In the genomic region with DNA sequence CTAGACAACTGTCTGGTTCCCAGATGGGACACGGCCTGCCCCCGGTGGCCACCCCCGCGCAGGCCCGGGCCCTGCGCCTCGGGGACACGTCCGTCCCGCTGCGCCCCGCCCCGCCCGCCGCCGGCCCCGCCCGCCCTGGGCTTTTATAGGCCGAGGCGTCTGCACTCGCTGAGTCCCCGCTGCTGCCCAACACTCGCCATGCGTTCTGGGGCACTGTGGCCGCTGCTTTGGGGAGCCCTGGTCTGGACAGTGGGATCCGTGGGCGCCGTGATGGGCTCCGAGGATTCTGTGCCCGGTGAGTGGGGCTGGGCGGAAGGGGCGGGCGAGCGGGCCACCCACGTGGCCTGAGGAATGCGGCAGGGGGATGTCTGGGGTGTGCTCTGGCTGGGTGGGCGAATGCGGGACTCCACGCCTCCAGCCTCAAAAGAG, we compare ENCODE assay signal across 7 mouse cellular contexts. TPM values are rescaled to one million over a fixed set of nuclear protein-coding genes. Genes with fewer than 3 reads are reported as not detected.
A peak's percentile ranks its signal among the peaks of the same experiment; 100 is the strongest.
DNase-seq lines count a peak whose midpoint lies in the region; ATAC-seq and TF ChIP-seq lines count a peak whose summit lies in the region.

Gene Fstl3 (plus strand): TSS at position 170 of the 429 bp plus-strand sequence.

- peak within 1 kb of the TSS; percentile 35 to 72 for H3K4me3 ChIP-seq in MEL (ENCODE audit: control insufficient read depth in 1 of 2, insufficient read depth in 1 of 2, low read depth in 2 of 2, low read length in 2 of 2)
- peak within 1 kb of the TSS; percentile 53 for H3K4me3 ChIP-seq in limb, embryonic 12.5 days (replicated peaks)
- H3K4me3 ChIP-seq in neural tube, embryonic 12.5 days, result peak within 1 kb of the TSS; percentile 31

- H3K9ac ChIP-seq in MEL (ENCODE audit: control insufficient read depth, low read depth, low read length, poor library complexity, severe bottlenecking), result peak within 1 kb of the TSS; percentile 67
- H3K9ac ChIP-seq in limb, embryonic 12.5 days (replicated peaks), result peak within 1 kb of the TSS; percentile 66
- peak within 1 kb of the TSS; percentile 43 for H3K9ac ChIP-seq in neural tube, embryonic 12.5 days

- TF ChIP-seq CTCF in MEL (IDR thresholded peaks at IDR 0.05 in 2 of 3, conservative IDR thresholded peaks at IDR 0.05 in 1 of 3; ENCODE audit: control insufficient read depth in 1 of 3, insufficient read depth in 1 of 3, low read depth in 2 of 3, low read length in 3 of 3, poor library complexity in 1 of 3, severe bottlenecking in 1 of 3), result no peak

- peak; percentile 28 to 43; a peak in 1 of 4 replicates for TF ChIP-seq POLR2A in MEL (IDR thresholded peaks at IDR 0.05; ENCODE audit: control insufficient read depth in 1 of 2, insufficient read depth in 1 of 2, low read depth in 1 of 2, low read length in 2 of 2, poor library complexity in 1 of 2)

- H3K9me3 ChIP-seq in MEL (replicated peaks; ENCODE audit: insufficient read depth, low read length), result no peaks in the 10 kb centered on the region
- peaks cover 12% of the 10 kb centered on the region for H3K9me3 ChIP-seq in limb, embryonic 12.5 days
- H3K9me3 ChIP-seq in neural tube, embryonic 12.5 days, result 0 out of 2 replicates have a peak, but pooled peaks cover 6% of the 10 kb centered on the region

- H3K27ac ChIP-seq in MEL (ENCODE audit: control insufficient read depth, low read depth, low read length), result no peak within 1 kb of the TSS
- H3K27ac ChIP-seq in limb, embryonic 12.5 days, result no peak within 1 kb of the TSS
- H3K27ac ChIP-seq in neural tube, embryonic 12.5 days, result no peak within 1 kb of the TSS

- H3K36me3 ChIP-seq in MEL (ENCODE audit: control insufficient read depth in 1 of 2, insufficient read depth in 2 of 2, low read length in 2 of 2), result no peaks in the 10 kb centered on the region
- H3K36me3 ChIP-seq in limb, embryonic 12.5 days, result no peaks in the 10 kb centered on the region
- H3K36me3 ChIP-seq in neural tube, embryonic 12.5 days, result no peaks in the 10 kb centered on the region

- H3K79me2 ChIP-seq in MEL (ENCODE audit: control insufficient read depth, insufficient read depth, low read length, poor library complexity), result no peaks in the 10 kb centered on the region

- DNase-seq in 3134 (ENCODE audit: extremely low read depth, insufficient read length, low spot score), result peak; percentile 75
- peak; percentile 44 for DNase-seq in MEL (ENCODE audit: low read depth, low spot score)
- no peak for DNase-seq in gonadal fat pad, adult 2 months (ENCODE audit: low read depth)
- DNase-seq in cerebellum, adult 18-20 months, result no peak

- no peak for ATAC-seq in limb, embryonic 12.5 days (ENCODE audit: insufficient number of reproducible peaks, insufficient read depth, low FRiP score, low TSS enrichment, low read depth)
- ATAC-seq in neural tube, embryonic 12.5 days (ENCODE audit: low FRiP score, low read depth), result no peak
- no peak for ATAC-seq in granulocyte monocyte progenitor cell, adult 5-6 weeks (replicated peaks; ENCODE audit: poor library complexity, severe bottlenecking)

- H3K27me3 ChIP-seq in MEL (ENCODE audit: control insufficient read depth in 1 of 2, insufficient read depth in 2 of 2, low read length in 2 of 2), result no peaks in the 10 kb centered on the region
- peaks cover 56% of the 10 kb centered on the region for H3K27me3 ChIP-seq in limb, embryonic 12.5 days
- H3K27me3 ChIP-seq in neural tube, embryonic 12.5 days (replicated peaks), result peaks cover 51% of the 10 kb centered on the region

- WGBS in limb, embryonic 12.5 days, result 1% methylated on average over 39 of the region's 39 CpGs
- 2% methylated on average over 39 of the region's 39 CpGs for WGBS in neural tube, embryonic 12.5 days

- H3K4me2 ChIP-seq in limb, embryonic 12.5 days, result peak within 1 kb of the TSS; percentile 80
- peak within 1 kb of the TSS; percentile 62 for H3K4me2 ChIP-seq in neural tube, embryonic 12.5 days (replicated peaks)

- TF ChIP-seq RAD21 in MEL (IDR thresholded peaks at IDR 0.05; ENCODE audit: low read depth, low read length), result no peak

- H3K4me1 ChIP-seq in MEL (ENCODE audit: control insufficient read depth in 1 of 2, insufficient read depth in 2 of 2, low read length in 2 of 2), result peaks cover 0 to 8% of the 10 kb centered on the region in 2 experiments; a peak in 1 of 4 replicates
- peaks cover 39% of the 10 kb centered on the region for H3K4me1 ChIP-seq in limb, embryonic 12.5 days (replicated peaks)
- H3K4me1 ChIP-seq in neural tube, embryonic 12.5 days, result peaks cover 38% of the 10 kb centered on the region

- no peak for TF ChIP-seq EP300 in MEL (IDR thresholded peaks at IDR 0.05; ENCODE audit: low read depth in 1 of 2, low read length in 2 of 2)

TF ChIP-seq in MEL, 35 proteins besides CTCF, POLR2A, EP300 and RAD21:
- TF ChIP-seq SIN3A (IDR thresholded peaks at IDR 0.05; ENCODE audit: low read length), result peak; percentile 3; the same call in 1 of the 2 replicates
- no peak for TF ChIP-seq ZC3H11A (IDR thresholded peaks at IDR 0.05; ENCODE audit: low read depth, low read length)
- peak; percentile 49; the same call in 1 of the 2 replicates for TF ChIP-seq MXI1 (IDR thresholded peaks at IDR 0.05; ENCODE audit: low read depth, low read length)
- no peak for TF ChIP-seq TBP (IDR thresholded peaks at IDR 0.05; ENCODE audit: low read depth, low read length)
- TF ChIP-seq USF1 (IDR thresholded peaks at IDR 0.05; ENCODE audit: low read depth, low read length), result peak; percentile 58

RNA-seq across cellular contexts. Expression of gene Fstl3, which starts in this region (rescaled TPM):
- total RNA-seq in MEL (2012; rRNA removed), result 2.2 and 4.3 TPM in 2 replicates
- polyA plus RNA-seq in MEL (2012; ENCODE audit: insufficient read depth in 1 of 2, insufficient read length in 2 of 2, low read depth in 1 of 2, low replicate concordance in 2 of 2, missing spikeins in 1 of 2), result 1 to 10 TPM in 1 of 2 experiments, not detected in 1; 7.1 TPM
- 41.0 and 43.3 TPM in 2 replicates for polyA plus RNA-seq in gonadal fat pad, adult 2 months (2012; rRNA removed)
- polyA plus RNA-seq in limb, embryonic 12.5 days (2016; fragmentation: Nextera tagmentation; extraction: Ambion mirVana), result 3.0 and 4.0 TPM in 2 replicates
- 1.5 and 2.0 TPM in 2 replicates for polyA plus RNA-seq in neural tube, embryonic 12.5 days (2016; fragmentation: Nextera tagmentation; extraction: Ambion mirVana)
- 4.6 TPM in 1 of 2 replicates, not detected in the other for total RNA-seq in granulocyte monocyte progenitor cell, adult 5-6 weeks (2014; fragmentation: Nextera tagmentation)
- total RNA-seq in granulocyte monocyte progenitor cell, adult 5-6 weeks (2017), result 0.62 and 1.4 TPM in 2 replicates

Comparison
In these comparisons a context has a peak if more than half of its experiments do, and no peak if none do; other contexts are left out.
1. DNase-seq: peak in 3134 (single experiment) and MEL (single experiment); none in gonadal fat pad, adult 2 months (single experiment) and cerebellum, adult 18-20 months (0 of 2).
2. Peak in every context shown above with its lines, with median percentiles within 50 percentile points of each other: H3K4me3 ChIP-seq and H3K9ac ChIP-seq.